Mouse (Mus musculus) CH12F3 (cell line): Measurements from ENCODE around the gene Irx5.

ENCODE experiments used
- in situ Hi-C: fragments of 300-500 bp; cut with MboI; formaldehyde crosslinking; loops from 2 replicates; pipeline ENCODE4 v1.14.3; 2020; ENCODE audit warnings: low sequenced_read_pairs

Irx5 gene

GRCm38 (mm10) chr8:92357398-92357981, at the start of gene Irx5:
Irx5 (plus strand) TSS chr8:92357625.
- in situ Hi-C loops = no loop called here

GRCm38 (mm10) chr8:92312178-92312577, 45.2 kb upstream of the Irx5 start:
- in situ Hi-C loops = no loop called here

GRCm38 (mm10) chr8:92313707-92314106, 43.7 kb upstream of the Irx5 start:
- in situ Hi-C loops = no loop called here

DNA sequence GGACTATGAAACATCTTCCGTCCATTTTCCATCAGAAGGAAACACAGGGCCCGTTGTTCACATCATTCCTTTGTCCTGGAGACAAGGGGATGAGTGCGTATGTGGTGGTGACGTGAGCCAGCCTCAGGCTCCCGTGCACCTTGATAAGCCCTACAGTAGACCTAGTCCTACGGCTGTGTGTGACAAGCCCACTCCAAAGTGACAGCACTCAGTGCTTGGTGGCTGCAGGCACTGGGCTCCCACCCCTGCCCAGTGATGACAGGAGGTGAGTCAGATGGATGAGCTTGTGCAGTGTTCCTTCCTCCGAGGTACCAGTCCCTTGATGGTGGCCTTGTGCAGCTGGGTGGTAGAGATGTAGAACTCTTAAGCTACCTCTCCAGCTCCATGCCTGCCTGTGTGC, 33.7 kb upstream of the Irx5 start:
- in situ Hi-C loops = no loop called here

GRCm38 (mm10) chr8:92327176-92327575, 30.2 kb upstream of the Irx5 start:
- in situ Hi-C loops = no loop called here

- in situ Hi-C loops = no loop called here
These were observed 28.2 kb upstream of the Irx5 start for GRCm38 (mm10) chr8:92329273-92329672.

GRCm38 (mm10) chr8:92331811-92332210, 25.6 kb upstream of the Irx5 start:
- in situ Hi-C loops = no loop called here

DNA sequence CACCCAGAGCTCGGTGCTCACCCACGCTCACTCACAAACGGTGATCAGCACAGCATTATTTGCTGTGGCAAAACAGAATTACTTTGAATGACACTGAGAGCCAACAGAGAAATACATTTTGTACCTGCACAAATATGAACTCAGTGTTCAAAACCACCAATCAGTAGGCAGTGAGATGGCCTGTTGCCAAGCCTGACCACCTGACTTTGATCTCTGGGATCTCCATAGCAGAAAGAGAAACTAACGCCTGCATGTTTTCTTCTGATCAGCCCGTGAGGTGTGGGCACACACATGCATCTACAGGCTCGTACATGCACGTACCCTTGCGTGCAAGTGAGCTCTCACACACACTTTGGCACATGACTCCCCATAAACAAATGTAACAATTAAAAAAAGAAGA, 24.0 kb upstream of the Irx5 start:
- in situ Hi-C loops = no loop called here

GRCm38 (mm10) chr8:92335079-92335478, 22.3 kb upstream of the Irx5 start:
- in situ Hi-C loops = no loop called here

DNA sequence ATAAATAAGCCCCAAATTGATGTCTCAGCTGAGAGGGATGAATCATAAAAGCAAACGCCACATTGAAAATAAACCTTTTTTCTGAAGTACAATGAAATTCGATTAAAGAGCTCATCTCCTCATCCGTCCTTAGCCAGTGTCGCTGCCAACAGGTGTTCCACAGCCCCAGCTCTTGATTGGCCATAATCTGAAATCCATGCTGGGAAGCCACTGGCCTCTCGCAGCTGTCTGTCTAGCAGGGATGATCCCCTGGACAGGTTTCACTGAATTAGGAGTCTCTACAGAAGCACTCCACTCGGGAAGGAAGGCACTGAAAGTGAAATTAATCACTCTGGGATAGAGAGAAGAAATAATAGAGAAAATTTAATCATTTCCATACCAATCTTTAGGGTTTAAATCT, 21.4 kb upstream of the Irx5 start:
- in situ Hi-C loops = no loop called here

- in situ Hi-C loops = no loop called here
These were observed 13.9 kb upstream of the Irx5 start for GRCm38 (mm10) chr8:92343544-92343943.

- in situ Hi-C loops = no loop called here
These were observed 7.4 kb upstream of the Irx5 start for GRCm38 (mm10) chr8:92349898-92350486.

DNA sequence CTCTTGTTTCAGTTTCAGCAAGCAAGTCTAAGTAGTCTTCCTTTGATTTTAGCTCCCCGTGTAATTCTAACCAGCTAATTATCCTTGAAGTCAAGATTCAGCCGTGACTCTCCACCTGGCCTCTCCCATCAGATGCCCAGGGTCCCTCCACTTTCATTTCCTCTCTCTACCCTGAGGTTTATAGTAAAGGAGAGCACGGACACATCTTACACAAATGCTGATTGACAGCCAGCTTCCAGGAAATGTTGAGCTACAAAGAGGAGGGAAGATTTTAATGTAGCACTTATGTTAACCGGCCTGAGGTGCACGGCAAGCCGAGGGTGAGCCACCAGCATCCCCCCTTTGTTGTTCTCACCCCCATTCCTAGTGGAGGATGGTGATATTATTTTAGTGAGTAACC, 4.0 kb upstream of the Irx5 start:
- in situ Hi-C loops = no loop called here

GRCm38 (mm10) chr8:92354536-92355482, 2.6 kb upstream of the Irx5 start:
- in situ Hi-C loops = no loop called here

GRCm38 (mm10) chr8:92355701-92356612, 1.5 kb upstream of the Irx5 start:
- in situ Hi-C loops = no loop called here

GRCm38 (mm10) chr8:92356613-92357375, 631 bp upstream of the Irx5 start:
- in situ Hi-C loops = no loop called here

GRCm38 (mm10) chr8:92358141-92358999, 945 bp downstream of the Irx5 start:
- in situ Hi-C loops = no loop called here

DNA sequence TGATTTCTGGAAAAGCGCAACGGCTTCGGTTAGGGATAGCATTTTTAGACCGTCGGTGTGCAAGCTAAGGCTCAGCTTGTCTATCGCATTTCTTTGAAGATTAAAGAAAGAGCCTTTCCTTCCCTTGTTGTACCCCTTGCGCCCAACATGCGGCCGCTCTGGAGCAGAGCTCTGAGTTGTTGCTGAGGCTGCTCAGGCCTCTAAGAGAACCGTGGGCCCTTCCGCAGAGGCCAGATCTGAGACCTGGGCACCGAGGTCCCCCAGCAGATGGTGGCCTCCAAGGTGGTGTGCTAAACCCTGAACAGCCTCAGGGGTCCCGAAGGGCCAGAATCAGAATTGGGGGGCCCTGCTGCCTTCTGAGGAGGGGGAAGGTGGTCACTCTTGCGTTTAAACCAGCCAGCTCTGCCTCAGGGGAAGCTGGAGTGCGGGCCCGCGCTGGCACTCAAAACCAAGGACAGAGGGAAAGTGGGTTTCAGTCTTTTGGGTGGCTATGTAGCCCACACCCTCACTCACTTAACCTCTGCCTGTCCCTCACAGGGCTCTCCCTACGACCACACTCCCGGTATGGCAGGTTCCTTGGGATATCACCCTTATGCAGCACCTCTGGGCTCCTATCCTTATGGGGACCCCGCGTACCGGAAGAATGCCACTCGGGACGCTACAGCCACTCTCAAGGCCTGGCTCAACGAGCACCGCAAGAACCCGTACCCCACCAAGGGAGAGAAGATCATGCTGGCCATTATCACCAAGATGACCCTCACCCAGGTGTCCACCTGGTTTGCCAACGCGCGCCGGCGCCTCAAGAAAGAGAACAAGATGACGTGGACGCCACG, 1.8 kb downstream of the Irx5 start:
- in situ Hi-C loops = no loop called here

DNA sequence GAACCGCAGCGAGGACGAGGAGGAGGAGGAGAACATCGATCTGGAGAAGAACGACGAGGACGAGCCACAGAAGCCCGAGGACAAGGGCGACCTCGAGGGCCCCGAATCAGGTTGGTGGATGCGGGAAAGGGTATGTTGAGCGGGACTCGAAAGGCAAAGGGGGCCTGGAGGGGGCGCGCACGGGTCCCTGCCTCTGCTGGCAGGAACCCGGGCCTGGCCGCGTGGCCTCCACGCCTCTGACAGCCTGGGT, 2.3 kb downstream of the Irx5 start:
- in situ Hi-C loops = no loop called here
